Mouse (Mus musculus) intestine, embryonic 16.5 days (tissue): ENCODE results near the gene Glce. TPM values are rescaled to one million over a fixed set of nuclear protein-coding genes. Genes with fewer than 3 reads are reported as not detected.

Source experiments
- ATAC-seq: fragments of 200-750 bp; cut with Nextera tagmentation; 2 replicates; pipeline ENCODE4 v1.8.0; 2017; ENCODE audit warnings: moderate TSS enrichment, moderate library complexity
- H3K27ac ChIP-seq: fragments of 300-500 bp; sonication (generic); 2 replicates; pipeline ENCODE4 v1.5.1; 2014; ENCODE audit warnings: mild to moderate bottlenecking, low read length
- H3K27me3 ChIP-seq: fragments of 300-500 bp; sonication (generic); replicated peaks from 2 replicates; pipeline ENCODE4 v1.6.1; 2014; ENCODE audit warnings: low read length, control low read depth, mixed read lengths; ENCODE audit not compliant: control insufficient read depth, insufficient read depth
- H3K36me3 ChIP-seq: fragments of 300-500 bp; sonication (generic); 2 replicates; pipeline ENCODE4 v1.6.1; 2014; ENCODE audit warnings: low read length, control low read depth; ENCODE audit not compliant: control insufficient read depth, insufficient read depth
- H3K4me1 ChIP-seq: fragments of 300-500 bp; sonication (generic); 2 replicates; pipeline ENCODE4 v1.6.1; 2014; ENCODE audit warnings: low read length, control low read depth, mixed read lengths; ENCODE audit not compliant: control insufficient read depth, insufficient read depth
- H3K4me2 ChIP-seq: fragments of 300-500 bp; sonication (generic); 2 replicates; pipeline ENCODE4 v1.6.1; 2014; ENCODE audit warnings: low read depth, low read length, control low read depth
- H3K4me3 ChIP-seq: fragments of 300-500 bp; sonication (generic); 2 replicates; pipeline ENCODE4 v1.5.1; 2014; ENCODE audit warnings: mild to moderate bottlenecking, low read length
- H3K9ac ChIP-seq: fragments of 300-500 bp; sonication (generic); 2 replicates; pipeline ENCODE4 v1.6.1; 2014; ENCODE audit warnings: low read depth, low read length
- H3K9me3 ChIP-seq: fragments of 300-500 bp; sonication (generic); 2 replicates; pipeline ENCODE4 v1.6.1; 2016; ENCODE audit warnings: low read length, control low read depth; ENCODE audit not compliant: control insufficient read depth
- WGBS: fragments of 180-500 bp; shearing (Covaris S2); extraction: QIAGEN DNeasy Blood & Tissue Kit; methylation state at CpG from one replicate; pipeline ENCODE4 v1.1.7; 2014; 5-methylcytosine and 5-hydroxymethylcytosine counted together
- polyA plus RNA-seq: library from polyadenylated mRNA; unstranded; fragments of >200 nt; fragmentation: Nextera tagmentation; extraction: Ambion mirVana; gene quantifications from 2 replicates; pipeline ENCODE4 v1.2.1, GENCODE M21; 2015

Glce gene
- polyA plus RNA-seq, 1 experiment from 2014 or later: 16.0 TPM

GRCm38 (mm10) chr9:62023879-62024278, 98.6 kb downstream of the Glce start:
- H3K9me3 ChIP-seq: no peaks in the 10 kb centered on the region
- H3K9ac ChIP-seq: no peak overlapping the region
- H3K27ac ChIP-seq: no peak overlapping the region
- peaks cover 26% of the 10 kb centered on the region for H3K4me1 ChIP-seq
- ATAC-seq: no peak
- 0 out of 2 replicates have a peak, but pooled peaks cover 4% of the 10 kb centered on the region for H3K27me3 ChIP-seq
- H3K36me3 ChIP-seq: no peaks in the 10 kb centered on the region
- WGBS: 45% methylated on average over 4 of the region's 4 CpGs
- H3K4me3 ChIP-seq: no peak overlapping the region
- peak overlapping the region; percentile 16; the same call in 1 of the 2 replicates for H3K4me2 ChIP-seq

- Histone ChIP-seq H3K27me3 (0 out of 2 replicates have a peak, but pooled peaks cover 4% of the 10 kb centered on the region), H3K27ac (peak overlapping the region; percentile 82), H3K4me1 (peaks cover 32% of the 10 kb centered on the region), H3K4me3 (no peak overlapping the region), H3K9ac (no peak overlapping the region), H3K4me2 (peak overlapping the region; percentile 25; the same call in 1 of the 2 replicates), H3K36me3 (no peaks in the 10 kb centered on the region), H3K9me3 (no peaks in the 10 kb centered on the region)
- WGBS: 70% methylated on average over 6 of the region's 6 CpGs
- ATAC-seq: peak; percentile 46
Observed at GRCm38 (mm10) chr9:62022961-62023680, 99.3 kb downstream of the Glce start.

DNA sequence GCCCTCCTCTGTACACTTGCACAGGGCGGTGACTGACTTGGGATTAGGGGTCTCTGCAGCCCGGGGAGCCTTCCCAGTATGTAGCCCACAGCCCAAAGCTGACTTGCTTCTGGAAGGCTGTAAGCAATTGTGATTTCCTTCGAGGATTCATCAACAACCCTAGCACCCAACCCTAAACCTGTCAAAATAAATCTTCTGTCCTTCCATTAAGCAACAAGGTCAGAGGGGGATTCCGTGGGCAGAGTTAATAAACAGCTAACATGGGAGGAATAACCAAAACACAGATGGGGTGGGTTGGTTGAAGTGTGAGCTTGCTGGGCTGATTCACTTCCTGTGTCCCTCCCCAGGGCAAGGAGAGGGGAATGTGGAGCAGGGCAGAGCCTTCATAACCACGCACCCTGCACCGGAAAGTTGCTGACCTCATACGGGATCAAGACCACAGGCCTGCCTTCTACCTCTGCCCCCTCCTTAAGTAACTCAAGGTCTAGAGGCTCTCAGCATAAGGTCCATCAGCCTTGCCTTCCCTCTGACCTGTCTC, 100.8 kb downstream of the Glce start:
- Histone ChIP-seq H3K36me3 (no peaks in the 10 kb centered on the region), H3K9me3 (no peaks in the 10 kb centered on the region), H3K27ac (no peak overlapping the region), H3K9ac (no peak overlapping the region), H3K4me1 (peaks cover 28% of the 10 kb centered on the region), H3K4me3 (no peak overlapping the region), H3K4me2 (no peak overlapping the region), H3K27me3 (0 out of 2 replicates have a peak, but pooled peaks cover 4% of the 10 kb centered on the region)
- WGBS: 17% methylated on average over 7 of the region's 7 CpGs
- ATAC-seq: no peak

GRCm38 (mm10) chr9:62020259-62020658, 102.2 kb downstream of the Glce start:
- WGBS: 76% methylated on average over 7 of the region's 7 CpGs
- no peak overlapping the region for H3K9ac ChIP-seq
- H3K9me3 ChIP-seq: no peaks in the 10 kb centered on the region
- H3K4me1 ChIP-seq: peaks cover 27% of the 10 kb centered on the region
- H3K27me3 ChIP-seq: no peaks in the 10 kb centered on the region
- no peak for ATAC-seq
- H3K36me3 ChIP-seq: no peaks in the 10 kb centered on the region
- H3K27ac ChIP-seq: no peak overlapping the region
- no peak overlapping the region for H3K4me2 ChIP-seq
- no peak overlapping the region for H3K4me3 ChIP-seq

GRCm38 (mm10) chr9:62018229-62019093, 104.0 kb downstream of the Glce start:
- Histone ChIP-seq H3K27me3 (no peaks in the 10 kb centered on the region), H3K36me3 (no peaks in the 10 kb centered on the region), H3K9me3 (no peaks in the 10 kb centered on the region), H3K4me2 (no peak overlapping the region), H3K27ac (no peak overlapping the region), H3K4me3 (no peak overlapping the region), H3K4me1 (peaks cover 19% of the 10 kb centered on the region), H3K9ac (no peak overlapping the region)
- 63% methylated on average over 14 of the region's 14 CpGs for WGBS
- ATAC-seq: peak; percentile 44; the same call in 1 of the 2 replicates

DNA sequence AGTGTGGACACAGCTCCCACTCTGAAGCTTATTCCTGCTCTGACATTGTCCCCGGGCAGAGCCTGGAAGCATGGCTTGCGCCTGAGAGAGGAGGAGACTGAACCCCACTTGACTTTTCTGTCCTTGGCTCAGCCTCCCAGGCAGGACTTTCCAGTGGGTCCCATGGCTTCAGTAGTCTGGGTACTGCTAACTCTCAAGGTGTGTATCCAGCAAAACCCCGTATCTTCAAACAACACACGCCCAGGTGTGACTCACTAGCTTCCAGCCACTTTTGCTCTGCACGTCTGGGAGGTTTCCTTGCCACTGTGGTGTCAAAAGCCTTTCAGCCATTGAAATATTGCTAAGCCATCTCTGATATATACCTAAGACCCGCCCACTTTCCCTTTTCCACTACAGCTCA, 105.1 kb downstream of the Glce start:
- Histone ChIP-seq H3K27ac (no peak overlapping the region), H3K4me2 (no peak overlapping the region), H3K36me3 (no peaks in the 10 kb centered on the region), H3K9me3 (no peaks in the 10 kb centered on the region), H3K27me3 (no peaks in the 10 kb centered on the region), H3K4me3 (no peak overlapping the region), H3K9ac (no peak overlapping the region), H3K4me1 (peaks cover 13% of the 10 kb centered on the region)
- 64% methylated on average over 6 of the region's 6 CpGs for WGBS
- 0 out of 2 replicates have a peak, but pooled peaks have one; percentile 18 for ATAC-seq

DNA sequence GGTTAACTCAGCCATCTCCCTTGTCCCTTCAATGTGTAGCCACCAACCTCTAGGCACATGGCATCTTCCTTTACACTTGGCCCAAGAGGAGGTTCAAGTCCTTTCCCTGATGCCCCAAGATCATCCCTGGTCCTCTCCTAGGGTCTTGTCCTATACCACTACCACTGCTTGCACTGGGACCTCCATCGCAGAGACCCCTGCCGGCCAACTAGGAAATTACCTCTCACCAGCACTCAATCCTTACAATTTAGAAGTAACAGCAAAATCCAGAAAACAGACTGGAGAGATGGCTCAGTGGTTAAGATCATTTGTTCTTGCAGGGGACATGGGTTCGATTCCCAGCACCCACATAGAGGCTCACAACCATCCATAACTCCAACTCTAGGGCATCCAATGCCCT, 107.0 kb downstream of the Glce start:
- H3K36me3 ChIP-seq: no peaks in the 10 kb centered on the region
- H3K27ac ChIP-seq: no peak overlapping the region
- no peaks in the 10 kb centered on the region for H3K27me3 ChIP-seq
- peaks cover 9% of the 10 kb centered on the region; the same call in 1 of the 2 replicates for H3K4me1 ChIP-seq
- WGBS: 53% methylated on average over 3 of the region's 3 CpGs
- H3K9ac ChIP-seq: no peak overlapping the region
- ATAC-seq: no peak
- H3K4me3 ChIP-seq: no peak overlapping the region
- H3K4me2 ChIP-seq: no peak overlapping the region
- H3K9me3 ChIP-seq: no peaks in the 10 kb centered on the region

DNA sequence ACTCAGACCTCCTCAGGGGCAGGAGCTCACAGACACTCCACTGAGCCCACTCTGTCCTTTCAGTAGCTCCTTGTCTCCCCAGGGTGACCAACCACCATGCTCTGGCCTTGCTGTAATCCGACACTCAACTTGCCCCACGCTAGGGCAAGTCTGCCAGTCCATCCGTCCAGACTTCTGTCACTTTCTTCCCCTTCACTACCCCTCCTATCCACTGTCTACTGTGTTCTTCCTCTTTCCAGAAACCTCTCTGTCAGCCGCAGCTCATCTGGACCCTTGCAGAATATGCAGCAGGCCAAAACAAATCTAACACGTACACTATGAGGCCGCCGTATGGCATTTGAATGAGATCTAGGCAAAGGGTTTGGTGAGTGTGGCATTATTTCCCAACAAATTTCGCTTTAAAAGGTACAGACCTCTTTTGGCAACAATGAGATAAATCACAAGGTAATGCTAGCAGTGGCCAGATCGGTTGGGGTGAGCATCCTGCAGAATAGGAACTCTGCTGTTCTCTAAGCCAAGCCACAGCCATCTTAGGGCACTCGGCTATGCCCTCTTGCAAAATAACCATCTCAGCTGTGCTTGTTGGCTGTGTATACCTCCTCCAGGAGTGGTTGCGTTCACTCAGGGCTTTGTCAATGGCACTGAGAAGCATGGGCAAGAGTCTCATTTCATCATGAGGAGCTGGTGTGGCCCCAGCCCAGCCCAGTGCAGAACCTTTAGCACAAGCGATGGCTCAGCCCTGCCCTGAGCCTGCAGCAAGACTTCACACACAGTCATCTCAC, 108.9 kb downstream of the Glce start:
- Histone ChIP-seq H3K4me1 (peaks cover 12% of the 10 kb centered on the region), H3K4me2 (no peak overlapping the region), H3K9ac (no peak overlapping the region), H3K36me3 (no peaks in the 10 kb centered on the region), H3K4me3 (no peak overlapping the region), H3K9me3 (no peaks in the 10 kb centered on the region), H3K27ac (no peak overlapping the region), H3K27me3 (no peaks in the 10 kb centered on the region)
- no peak for ATAC-seq
- 73% methylated on average over 12 of the region's 12 CpGs for WGBS
